Mouse (Mus musculus) C2C12 (cell line): ENCODE data around the gene Ctf2. TPM values are rescaled to one million over a fixed set of nuclear protein-coding genes. Genes with fewer than 3 reads are reported as not detected.

Experiments used
- H3K27me3 ChIP-seq: one replicate; pipeline ENCODE4 v1.6.1; 2011; ENCODE audit not compliant: control insufficient read depth, insufficient read depth, insufficient read length
- H3K36me3 ChIP-seq: one replicate; pipeline ENCODE4 v1.6.1; 2011; ENCODE audit not compliant: control insufficient read depth, insufficient read depth
- H3K4me3 ChIP-seq: one replicate; pipeline ENCODE4 v1.5.1; 2011; ENCODE audit warnings: mild to moderate bottlenecking, control low read depth; ENCODE audit not compliant: poor library complexity, insufficient read depth, severe bottlenecking
- H3K79me2 ChIP-seq: one replicate; pipeline ENCODE4 v1.6.1; 2011; ENCODE audit not compliant: control insufficient read depth, insufficient read depth
- H3K79me3 ChIP-seq: one replicate; pipeline ENCODE4 v1.6.1; 2011; ENCODE audit warnings: low read depth, control low read depth
- H3ac ChIP-seq: one replicate; pipeline ENCODE3; 2011; ENCODE audit warnings: low read depth; ENCODE audit not compliant: control insufficient read depth, insufficient read length
- CEBPB ChIP-seq: IDR thresholded peaks from one replicate; pipeline ENCODE4 v1.6.1; 2011; ENCODE audit warnings: low read depth, mild to moderate bottlenecking, control low read depth, moderate library complexity
- CTCF ChIP-seq: IDR thresholded peaks from one replicate; pipeline ENCODE4 v1.5.1; 2011; ENCODE audit not compliant: control insufficient read depth, insufficient read depth, insufficient read length
- FOSL1 ChIP-seq: IDR thresholded peaks from one replicate; pipeline ENCODE4 v1.8.0; 2011; ENCODE audit warnings: mild to moderate bottlenecking, low read length; ENCODE audit not compliant: poor library complexity, insufficient read depth, severe bottlenecking
- MAX ChIP-seq: IDR thresholded peaks from one replicate; pipeline ENCODE4 v1.6.1; 2011; ENCODE audit warnings: mild to moderate bottlenecking, control low read depth
- MYOD1 ChIP-seq: IDR thresholded peaks from one replicate; pipeline ENCODE4 v1.6.1; 2011; ENCODE audit warnings: low read depth; ENCODE audit not compliant: control insufficient read depth, insufficient read length
- MYOG ChIP-seq: IDR thresholded peaks from one replicate; pipeline ENCODE4 v1.6.1; 2011; ENCODE audit not compliant: control insufficient read depth, insufficient read length; ENCODE audit errors: extremely low read depth
- USF1 ChIP-seq: IDR thresholded peaks from one replicate; pipeline ENCODE4 v1.6.1; 2011; ENCODE audit warnings: low read depth, mild to moderate bottlenecking, control low read depth, moderate library complexity
- polyA plus RNA-seq: library from polyadenylated mRNA; unstranded; fragments of >200 nt; fragmentation: generic; extraction: Trizol; gene quantifications from one replicate; pipeline ENCODE4 v1.2.1, GENCODE M21; 2012; ENCODE audit warnings: missing spikeins

Ctf2 gene
- polyA plus RNA-seq, 1 experiment: 0.13 TPM

DNA sequence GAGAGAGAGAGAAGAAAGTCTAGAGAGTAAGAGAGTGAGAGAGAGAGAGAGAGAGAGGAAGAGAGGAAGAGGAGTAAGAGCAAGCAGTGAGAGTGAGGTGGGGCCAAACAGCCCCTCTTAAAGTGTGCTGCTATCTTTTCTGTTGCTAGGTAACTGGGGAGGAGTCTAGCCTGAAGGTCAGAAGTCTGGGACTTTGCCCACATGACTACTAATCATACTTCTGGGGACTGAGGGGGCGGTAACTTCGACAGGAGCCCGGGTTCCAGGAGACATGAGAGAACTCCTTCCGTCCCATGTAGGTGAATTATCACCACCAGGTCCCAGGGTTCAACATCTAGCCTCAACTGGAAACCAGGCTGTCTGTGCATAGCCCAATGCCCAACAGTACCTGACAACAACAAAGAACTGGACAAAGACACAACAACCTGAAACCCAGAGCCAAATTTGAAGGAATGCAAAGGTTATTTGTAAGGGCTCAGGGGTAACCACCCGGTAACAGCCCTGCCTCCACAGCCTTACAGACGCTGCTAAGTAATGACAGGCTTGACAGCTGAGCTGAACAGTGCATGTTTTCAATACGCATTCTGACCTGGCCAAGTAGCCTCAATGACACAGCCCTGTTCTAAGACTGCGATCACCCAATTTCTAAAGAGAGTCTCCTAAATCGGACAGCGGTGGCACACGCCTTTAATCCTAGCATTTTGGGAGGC, 45.1 kb downstream of the Ctf2 start:
- H3K36me3 ChIP-seq: no peaks in the 10 kb centered on the region
- no peaks in the 10 kb centered on the region for H3K27me3 ChIP-seq
- no peaks in the 10 kb centered on the region for H3K79me3 ChIP-seq
- H3ac ChIP-seq: no peak overlapping the region
- no peak for TF ChIP-seq MAX
- TF ChIP-seq CTCF: no peak
- no peak for TF ChIP-seq FOSL1
- TF ChIP-seq USF1: no peak
- no peak for TF ChIP-seq MYOG
- TF ChIP-seq CEBPB: no peak
- no peak for TF ChIP-seq MYOD1
- no peaks in the 10 kb centered on the region for H3K79me2 ChIP-seq
- no peak overlapping the region for H3K4me3 ChIP-seq

DNA sequence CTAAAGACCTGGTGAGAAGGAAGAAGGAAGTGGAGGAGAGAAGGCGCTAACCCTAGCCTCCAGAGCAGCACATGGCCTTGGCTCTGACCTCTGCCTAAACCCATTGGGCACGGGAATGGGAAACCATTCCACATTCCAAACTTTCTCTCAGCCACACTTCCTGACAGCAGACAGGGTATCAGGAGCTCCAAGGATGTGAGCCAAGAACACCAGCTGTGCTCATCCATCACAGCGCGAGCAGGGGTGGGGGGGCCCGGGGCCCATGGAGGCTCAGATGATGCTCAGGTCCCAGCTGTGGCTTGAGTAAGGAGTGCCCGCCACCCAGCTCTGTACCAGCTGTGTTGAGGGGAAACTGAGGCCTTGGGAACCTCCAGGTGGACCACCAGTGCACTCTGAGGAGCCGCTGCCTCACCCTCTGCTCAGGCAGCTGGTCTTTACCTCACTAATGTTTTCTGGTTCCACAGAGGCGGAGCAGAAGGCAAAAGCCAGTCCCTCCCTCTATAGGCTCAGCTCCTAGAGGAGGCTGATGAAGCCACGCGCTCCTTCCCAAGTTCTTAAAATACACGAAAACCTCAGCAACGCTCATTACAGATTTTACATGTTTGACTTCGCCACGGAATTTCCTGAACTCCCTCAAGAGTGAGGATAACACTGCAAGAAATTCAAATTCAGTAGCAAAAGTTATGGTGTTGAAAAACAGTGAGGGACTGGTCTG, 46.5 kb downstream of the Ctf2 start:
- Histone ChIP-seq H3K79me3 (no peaks in the 10 kb centered on the region), H3K79me2 (no peaks in the 10 kb centered on the region), H3K36me3 (no peaks in the 10 kb centered on the region), H3ac (peak overlapping the region; percentile 14), H3K4me3 (no peak overlapping the region), H3K27me3 (no peaks in the 10 kb centered on the region)
- peak; percentile 15 for TF ChIP-seq USF1
- TF ChIP-seq MYOG: no peak
- no peak for TF ChIP-seq CEBPB
- TF ChIP-seq CTCF: no peak
- peak; percentile 95 for TF ChIP-seq MYOD1
- no peak for TF ChIP-seq FOSL1
- TF ChIP-seq MAX: no peak

DNA sequence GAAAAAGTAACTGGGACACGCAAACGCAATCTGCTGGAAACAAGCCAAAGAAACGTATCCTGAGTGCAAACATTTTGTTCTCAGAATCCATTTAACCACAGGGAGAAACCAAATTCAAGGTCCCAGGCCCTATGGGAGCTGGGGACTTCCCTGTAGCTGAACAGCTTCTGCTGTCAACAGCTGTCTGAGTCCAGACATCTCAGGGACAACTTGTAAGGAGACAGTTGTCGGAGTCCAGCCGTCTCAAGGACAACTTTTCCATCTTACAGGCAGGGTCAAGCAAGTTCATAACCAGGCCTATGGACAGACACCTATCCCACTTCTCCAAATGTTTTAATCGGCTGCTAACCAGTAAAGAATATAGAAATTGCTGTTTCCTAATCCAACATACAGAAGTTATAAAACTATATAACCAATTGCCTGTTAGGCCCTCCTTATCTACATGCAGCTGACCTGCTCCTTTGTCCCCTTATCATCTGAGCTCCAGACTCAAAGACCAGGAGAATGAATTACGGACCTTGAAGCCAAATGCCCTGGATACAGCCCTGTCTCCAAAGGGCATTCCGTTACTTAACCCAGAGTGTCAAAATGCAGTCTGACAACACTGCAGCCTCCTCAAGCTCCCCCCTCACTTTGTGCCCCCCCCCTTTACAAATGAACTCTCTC, 49.9 kb downstream of the Ctf2 start:
- H3K36me3 ChIP-seq: no peaks in the 10 kb centered on the region
- TF ChIP-seq CEBPB (no peak), MYOG (no peak), USF1 (no peak), FOSL1 (no peak), MAX (no peak), MYOD1 (no peak)
- no peak overlapping the region for H3K4me3 ChIP-seq
- H3K79me2 ChIP-seq: no peaks in the 10 kb centered on the region
- no peaks in the 10 kb centered on the region for H3K79me3 ChIP-seq
- H3K27me3 ChIP-seq: no peaks in the 10 kb centered on the region
- H3ac ChIP-seq: no peak overlapping the region

DNA sequence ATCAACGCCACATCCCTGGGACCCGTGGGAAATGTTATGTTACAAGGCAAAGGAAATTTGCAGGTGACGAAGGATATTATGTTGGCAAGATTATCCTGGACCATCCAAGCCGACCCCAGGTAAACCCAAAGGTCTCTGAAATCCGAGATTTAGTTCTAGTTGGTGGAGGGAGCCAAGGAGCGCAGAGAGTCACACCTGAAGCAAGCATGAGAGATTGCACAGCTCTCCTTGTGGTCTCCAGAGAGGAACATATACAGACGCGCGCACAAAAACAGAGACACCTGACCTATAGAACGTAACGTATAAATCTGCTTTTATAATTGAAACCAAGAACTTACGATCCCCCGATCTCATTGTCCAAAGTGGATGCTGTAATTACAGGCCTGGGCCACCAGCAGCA, 51.4 kb downstream of the Ctf2 start:
- H3K36me3 ChIP-seq: no peaks in the 10 kb centered on the region
- H3ac ChIP-seq: no peak overlapping the region
- no peaks in the 10 kb centered on the region for H3K79me3 ChIP-seq
- TF ChIP-seq MAX (no peak), MYOG (no peak), CTCF (no peak), MYOD1 (no peak), FOSL1 (no peak), CEBPB (no peak), USF1 (no peak)
- H3K27me3 ChIP-seq: no peaks in the 10 kb centered on the region
- no peaks in the 10 kb centered on the region for H3K79me2 ChIP-seq
- H3K4me3 ChIP-seq: no peak overlapping the region

DNA sequence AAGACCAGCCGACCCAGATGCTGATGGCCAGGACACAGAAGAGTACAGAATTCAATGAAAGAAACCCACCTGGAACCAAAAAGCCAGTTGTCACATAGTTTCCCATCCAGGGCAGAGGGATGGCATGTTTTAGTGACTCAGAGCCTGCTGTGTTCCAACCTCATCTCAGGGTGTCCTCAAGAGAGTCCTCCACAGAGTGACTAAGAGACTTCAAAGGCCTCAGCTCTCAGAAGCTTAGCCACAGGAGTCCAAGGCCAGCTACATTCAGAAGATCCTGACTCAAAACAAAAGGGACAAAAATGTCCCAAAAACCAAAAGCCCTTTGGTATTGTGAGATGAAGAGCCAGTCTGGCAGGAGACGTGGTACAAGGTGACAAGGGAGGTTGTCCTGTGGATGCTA, 53.2 kb downstream of the Ctf2 start:
- H3K27me3 ChIP-seq: no peaks in the 10 kb centered on the region
- H3K79me2 ChIP-seq: no peaks in the 10 kb centered on the region
- TF ChIP-seq CTCF (no peak), MAX (no peak), FOSL1 (no peak), CEBPB (no peak)
- no peaks in the 10 kb centered on the region for H3K36me3 ChIP-seq
- no peak overlapping the region for H3K4me3 ChIP-seq
- H3ac ChIP-seq: no peak overlapping the region
- no peaks in the 10 kb centered on the region for H3K79me3 ChIP-seq

DNA sequence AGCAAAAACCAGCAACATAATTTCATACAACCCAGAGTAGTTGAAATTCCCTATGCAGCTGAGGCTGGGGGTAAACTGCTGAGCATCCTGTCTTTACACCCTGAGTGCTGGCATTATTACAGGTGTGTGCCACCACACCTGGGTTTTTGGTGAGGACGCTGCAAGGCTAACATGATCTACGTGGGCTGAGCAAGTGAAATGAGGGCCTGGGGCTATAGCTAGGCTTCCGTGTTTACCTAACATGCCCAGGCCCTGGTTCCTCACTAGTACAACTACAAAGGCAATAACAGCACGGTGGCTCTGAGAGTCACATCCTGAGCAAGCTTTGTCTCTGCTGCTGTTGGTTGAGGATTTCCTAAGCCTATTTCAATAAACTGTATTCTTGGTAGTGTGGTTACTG, 54.4 kb downstream of the Ctf2 start:
- TF ChIP-seq CTCF: no peak
- no peak for TF ChIP-seq USF1
- TF ChIP-seq CEBPB: no peak
- no peak for TF ChIP-seq FOSL1
- no peak for TF ChIP-seq MYOD1
- TF ChIP-seq MYOG: no peak
- TF ChIP-seq MAX: no peak
- no peaks in the 10 kb centered on the region for H3K36me3 ChIP-seq
- H3K4me3 ChIP-seq: no peak overlapping the region
- H3ac ChIP-seq: no peak overlapping the region
- no peaks in the 10 kb centered on the region for H3K79me2 ChIP-seq
- no peaks in the 10 kb centered on the region for H3K27me3 ChIP-seq
- H3K79me3 ChIP-seq: no peaks in the 10 kb centered on the region
